Mouse (Mus musculus) thymus, adult 2 months (tissue): ENCODE results near the gene Dpp6.

Source experiments
- CTCF ChIP-seq: fragments of 200-500 bp; IDR thresholded peaks from 2 replicates; pipeline ENCODE4 v1.5.1; 2012; ENCODE audit warnings: mild to moderate bottlenecking, control low read depth, low read length, moderate library complexity, borderline replicate concordance; ENCODE audit not compliant: control insufficient read depth, poor library complexity, insufficient read depth; ENCODE audit errors: extremely low read depth
- POLR2A ChIP-seq: fragments of 200-500 bp; IDR thresholded peaks from 2 replicates; pipeline ENCODE4 v1.6.1; 2012; ENCODE audit warnings: mild to moderate bottlenecking, low read length, control low read depth, moderate library complexity; ENCODE audit not compliant: control insufficient read depth, poor library complexity, insufficient read depth; ENCODE audit errors: extremely low read depth

- TF ChIP-seq POLR2A, result no peak
- no peak for TF ChIP-seq CTCF
These were observed 915.4 kb downstream of the Dpp6 start for GRCm38 (mm10) chr5:27732288-27732868.
